Mouse (Mus musculus) bone marrow macrophage, adult 2 months (primary cell): Measurements from ENCODE around the gene Alg13.

ENCODE experiments used
- CTCF ChIP-seq: IDR thresholded peaks from 2 replicates; pipeline ENCODE4 v1.5.1; 2012; ENCODE audit warnings: low read depth, mild to moderate bottlenecking, low read length, moderate library complexity
- POLR2A ChIP-seq: IDR thresholded peaks from 2 replicates; pipeline ENCODE4 v1.6.1; 2012; ENCODE audit warnings: mild to moderate bottlenecking, low read depth, low read length, borderline replicate concordance

DNA sequence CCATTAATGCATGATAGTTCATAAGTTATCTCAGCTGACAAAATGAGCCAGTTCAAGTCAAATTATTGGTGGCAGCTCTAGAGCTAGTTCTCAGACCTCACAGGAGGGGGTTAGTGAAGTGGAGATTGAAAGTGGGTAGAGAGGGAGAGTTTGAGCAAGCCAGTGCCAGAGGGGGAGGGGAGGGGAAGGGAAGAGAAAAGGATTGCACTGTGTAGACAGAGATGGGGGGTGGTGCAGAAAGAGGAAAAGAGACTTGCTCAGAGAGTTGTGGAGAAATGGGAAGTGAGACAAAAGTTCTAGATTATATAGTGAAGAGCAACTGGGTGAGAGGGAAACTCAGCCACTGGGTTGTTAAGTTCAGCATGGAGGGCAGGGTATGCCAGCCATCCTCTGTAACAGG lies 20.8 kb downstream of the Alg13 start:
- TF ChIP-seq POLR2A = no peak
- no peak for TF ChIP-seq CTCF
